Mouse (Mus musculus): ENCODE results near the gene Nudt5. TPM values are rescaled to one million over a fixed set of nuclear protein-coding genes. Genes with fewer than 3 reads are reported as not detected.
"Not testable (repeated sequence)": the region's sequence is repeated elsewhere in the genome, so short reads cannot be mapped to it uniquely, and the experiment has no call there.

Gene Nudt5
- polyA plus RNA-seq (2015; fragmentation: Nextera tagmentation; extraction: Ambion mirVana), result 56.3 and 58.4 TPM in 2 replicates

DNA sequence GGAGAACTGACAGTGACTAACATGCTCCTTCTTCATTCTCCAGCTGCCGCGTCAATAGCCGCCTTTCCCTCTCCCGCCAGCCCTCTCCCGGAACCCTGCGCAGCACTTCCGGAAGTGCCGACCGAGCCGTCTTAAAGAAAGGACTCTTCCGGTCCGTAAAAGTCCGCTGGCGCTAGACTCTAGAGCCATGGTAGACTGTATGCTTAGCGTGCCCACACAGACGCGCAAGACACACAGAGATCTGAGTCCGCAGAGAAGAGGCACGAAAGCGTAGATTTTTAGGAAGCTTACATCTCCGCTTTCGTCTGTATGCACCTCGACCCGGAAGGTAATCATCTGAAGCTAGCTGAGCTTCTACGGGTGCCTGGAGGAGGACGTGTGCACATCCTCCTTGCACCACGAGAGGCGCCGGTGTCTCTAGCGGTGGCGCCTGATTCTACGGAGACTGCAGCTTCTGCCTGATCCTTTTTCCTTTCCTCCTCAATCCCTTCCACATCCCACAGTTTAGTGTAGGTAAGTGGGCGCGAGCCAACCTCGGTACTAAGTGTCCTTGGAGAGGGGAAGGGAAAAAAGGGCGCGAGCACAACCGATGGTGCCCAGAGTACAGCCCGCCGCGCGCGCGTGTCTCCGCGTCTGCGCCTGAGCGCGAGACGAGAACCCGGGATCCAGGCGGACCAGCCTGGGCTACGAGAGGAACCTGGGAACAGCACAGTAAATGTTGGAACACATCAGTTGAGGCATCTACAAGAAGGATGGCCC is at the start of gene Nudt5, which contains the start of gene Cdc123:
Gene Nudt5, plus strand, starts transcription at position 147 of the 759 bp plus-strand sequence.
Gene Cdc123, minus strand, starts transcription at position 292 of the 759 bp plus-strand sequence.
- peak; percentile 98 for ATAC-seq
- peaks cover 29% of the 10 kb centered on the region for H3K36me3 ChIP-seq (ENCODE audit: poor library complexity, severe bottlenecking)
- peak within 1 kb of the TSS; percentile 80 for H3K4me3 ChIP-seq

DNA sequence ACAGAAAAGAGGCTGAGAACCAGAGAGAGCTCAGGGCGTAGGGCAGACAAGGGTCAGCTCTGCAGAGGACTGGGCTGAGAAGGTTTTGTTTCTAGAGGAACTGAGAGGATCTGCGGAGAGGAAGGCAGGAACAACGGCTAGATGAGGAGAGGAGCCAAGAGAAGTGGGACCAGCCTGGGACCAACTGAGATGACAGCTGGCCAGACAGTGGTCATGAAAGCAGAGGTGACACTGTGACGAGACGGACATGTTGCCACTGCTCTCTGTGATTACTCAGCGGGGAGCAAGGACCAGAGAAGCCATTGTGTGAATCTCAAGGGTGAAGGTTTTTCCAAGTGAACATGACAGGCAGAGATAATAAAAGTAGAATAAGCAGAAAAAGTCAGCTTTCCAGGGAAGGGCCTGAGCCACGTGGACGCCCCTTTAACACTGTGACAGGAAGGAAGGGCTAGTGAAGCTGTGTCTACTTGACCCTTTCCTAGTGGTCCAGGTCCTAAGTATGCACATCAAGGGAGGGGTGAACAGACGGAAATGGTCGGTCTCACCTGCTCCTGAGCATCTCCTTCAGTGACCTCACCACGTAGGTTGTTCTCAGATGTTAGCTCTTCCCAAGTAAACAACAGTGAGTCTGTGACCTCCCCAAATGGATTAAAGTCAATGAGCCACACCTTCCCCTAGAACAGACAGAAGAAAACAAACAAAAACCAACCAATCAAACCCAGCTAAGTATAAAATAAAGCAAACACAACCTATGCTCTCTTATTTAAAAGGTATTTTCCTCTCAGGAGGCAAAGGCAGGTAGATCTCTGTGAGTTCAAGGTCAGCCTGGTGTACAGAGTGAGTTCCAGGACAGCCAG is 46.8 kb upstream of the Nudt5 start:
- ATAC-seq, result no peak
- Histone ChIP-seq H3K4me1 (no peaks in the 10 kb centered on the region), H3K27ac (no peak overlapping the region), H3K9ac (no peak overlapping the region), H3K4me2 (no peak overlapping the region), H3K4me3 (no peak overlapping the region), H3K36me3 (ENCODE audit: poor library complexity, severe bottlenecking) (peaks cover 89% of the 10 kb centered on the region), H3K9me3 (replicated peaks) (no peaks in the 10 kb centered on the region; the same call in 1 of the 2 replicates), H3K27me3 (no peaks in the 10 kb centered on the region)
- 92% methylated on average over 11 of the region's 11 CpGs for WGBS

More for the DNA sequence above, at the start of gene Nudt5, which contains the start of gene Cdc123:
- peaks cover 23% of the 10 kb centered on the region for H3K4me1 ChIP-seq
- H3K9ac ChIP-seq, result peak within 1 kb of the TSS; percentile 74
- H3K27ac ChIP-seq, result peak within 1 kb of the TSS; percentile 90
- under 1% methylated on average over 53 of the region's 53 CpGs for WGBS
- H3K27me3 ChIP-seq, result no peaks in the 10 kb centered on the region
- peak within 1 kb of the TSS; percentile 64 for H3K4me2 ChIP-seq
- no peaks in the 10 kb centered on the region for H3K9me3 ChIP-seq (replicated peaks)

GRCm38 (mm10) chr2:5801182-5801640 is 43.6 kb upstream of the Nudt5 start:
- no peak overlapping the region for H3K27ac ChIP-seq
- no peak overlapping the region for H3K9ac ChIP-seq
- H3K27me3 ChIP-seq, result no peaks in the 10 kb centered on the region
- no peaks in the 10 kb centered on the region; the same call in 1 of the 2 replicates for H3K9me3 ChIP-seq (replicated peaks)
- WGBS, result 96% methylated on average over 9 of the region's 9 CpGs
- H3K4me3 ChIP-seq, result no peak overlapping the region
- no peaks in the 10 kb centered on the region for H3K4me1 ChIP-seq
- ATAC-seq, result no peak
- H3K36me3 ChIP-seq (ENCODE audit: poor library complexity, severe bottlenecking), result peaks cover 82% of the 10 kb centered on the region
- H3K4me2 ChIP-seq, result no peak overlapping the region

- 94% methylated on average over 10 of the region's 10 CpGs for WGBS
- Histone ChIP-seq H3K4me3 (no peak overlapping the region), H3K4me2 (no peak overlapping the region), H3K9ac (no peak overlapping the region), H3K4me1 (no peaks in the 10 kb centered on the region), H3K27me3 (no peaks in the 10 kb centered on the region), H3K27ac (no peak overlapping the region), H3K9me3 (replicated peaks) (no peaks in the 10 kb centered on the region; the same call in 1 of the 2 replicates), H3K36me3 (ENCODE audit: poor library complexity, severe bottlenecking) (peaks cover 75% of the 10 kb centered on the region)
- no peak for ATAC-seq
These were observed 42.8 kb upstream of the Nudt5 start for GRCm38 (mm10) chr2:5801927-5802590.

GRCm38 (mm10) chr2:5804440-5805045 is 40.3 kb upstream of the Nudt5 start:
- 93% methylated on average over 6 of the region's 6 CpGs for WGBS
- Histone ChIP-seq H3K4me2 (no peak overlapping the region), H3K27me3 (no peaks in the 10 kb centered on the region), H3K9ac (no peak overlapping the region), H3K27ac (no peak overlapping the region), H3K9me3 (replicated peaks) (no peaks in the 10 kb centered on the region; the same call in 1 of the 2 replicates), H3K4me3 (no peak overlapping the region), H3K36me3 (ENCODE audit: poor library complexity, severe bottlenecking) (peaks cover 71% of the 10 kb centered on the region), H3K4me1 (no peaks in the 10 kb centered on the region)
- no peak for ATAC-seq

- Histone ChIP-seq H3K27ac (no peak overlapping the region), H3K4me1 (no peaks in the 10 kb centered on the region), H3K36me3 (ENCODE audit: poor library complexity, severe bottlenecking) (peaks cover 73% of the 10 kb centered on the region), H3K9ac (no peak overlapping the region), H3K9me3 (replicated peaks) (no peaks in the 10 kb centered on the region), H3K27me3 (no peaks in the 10 kb centered on the region), H3K4me3 (no peak overlapping the region), H3K4me2 (no peak overlapping the region)
- ATAC-seq, result no peak
- WGBS, result 91% methylated on average over 7 of the region's 7 CpGs
These were observed 39.6 kb upstream of the Nudt5 start for GRCm38 (mm10) chr2:5805228-5805627.

DNA sequence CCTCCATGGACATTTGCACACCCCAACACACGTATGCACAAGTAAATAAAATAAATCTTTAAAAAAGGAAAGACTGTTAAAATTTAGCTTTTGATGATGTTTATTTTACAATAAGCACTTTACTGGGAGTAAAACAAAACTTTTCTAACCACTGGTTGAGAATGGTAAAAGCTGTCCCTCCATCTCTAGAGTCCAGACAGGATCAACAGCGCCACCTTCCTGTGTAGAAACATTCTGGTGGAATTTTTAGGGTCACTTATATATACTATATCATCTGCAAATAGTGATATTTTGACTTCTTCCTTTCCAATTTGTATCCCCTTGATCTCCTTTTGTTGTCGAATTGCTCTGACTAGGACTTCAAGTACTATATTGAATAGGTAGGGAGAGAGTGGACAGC is 38.6 kb upstream of the Nudt5 start:
- H3K9ac ChIP-seq; H3K4me2 ChIP-seq; H3K27ac ChIP-seq; H3K9me3 ChIP-seq (replicated peaks); H3K4me1 ChIP-seq; ATAC-seq; H3K4me3 ChIP-seq; H3K27me3 ChIP-seq: not testable (repeated sequence)
- WGBS, result 84% methylated on average over 3 of the region's 3 CpGs
- peaks cover 73% of the 10 kb centered on the region for H3K36me3 ChIP-seq (ENCODE audit: poor library complexity, severe bottlenecking)

GRCm38 (mm10) chr2:5810036-5810718 is 34.6 kb upstream of the Nudt5 start:
- no peaks in the 10 kb centered on the region for H3K9me3 ChIP-seq (replicated peaks)
- peaks cover 66% of the 10 kb centered on the region for H3K36me3 ChIP-seq (ENCODE audit: poor library complexity, severe bottlenecking)
- no peak overlapping the region for H3K9ac ChIP-seq
- no peak overlapping the region for H3K4me3 ChIP-seq
- 89% methylated on average over 5 of the region's 5 CpGs for WGBS
- ATAC-seq, result no peak
- no peak overlapping the region for H3K27ac ChIP-seq
- H3K4me2 ChIP-seq, result no peak overlapping the region
- no peaks in the 10 kb centered on the region for H3K4me1 ChIP-seq
- H3K27me3 ChIP-seq, result no peaks in the 10 kb centered on the region

DNA sequence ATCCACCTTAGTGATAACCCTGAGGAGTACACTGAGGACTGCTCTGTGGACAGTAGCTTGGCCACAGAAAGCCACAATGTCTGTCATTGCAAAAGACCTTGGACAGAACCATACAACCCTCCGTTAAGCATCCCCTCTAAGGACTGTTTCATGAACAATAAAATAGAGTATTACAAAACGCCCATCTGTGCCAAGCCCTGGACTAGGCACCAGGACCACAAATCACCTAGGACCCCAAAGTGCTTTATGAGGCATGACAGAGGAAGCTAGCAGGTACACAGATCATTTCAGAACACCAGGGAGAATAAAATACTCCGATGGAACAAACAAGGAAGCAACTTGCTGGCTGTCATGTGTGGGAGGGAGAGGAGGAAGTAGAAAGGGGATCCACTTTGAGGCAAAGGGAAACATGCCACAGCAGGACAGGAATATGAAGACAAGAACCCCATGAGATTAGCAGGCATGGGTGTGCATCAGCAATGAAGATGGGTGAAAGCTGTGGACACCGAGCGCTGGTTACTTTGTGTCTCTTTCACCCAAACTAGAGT is 33.5 kb upstream of the Nudt5 start:
- Histone ChIP-seq H3K4me1 (no peaks in the 10 kb centered on the region), H3K4me2 (no peak overlapping the region), H3K9ac (no peak overlapping the region), H3K36me3 (ENCODE audit: poor library complexity, severe bottlenecking) (peaks cover 68% of the 10 kb centered on the region), H3K27me3 (no peaks in the 10 kb centered on the region), H3K4me3 (no peak overlapping the region), H3K27ac (no peak overlapping the region), H3K9me3 (replicated peaks) (no peaks in the 10 kb centered on the region)
- no peak for ATAC-seq
- 93% methylated on average over 5 of the region's 5 CpGs for WGBS

DNA sequence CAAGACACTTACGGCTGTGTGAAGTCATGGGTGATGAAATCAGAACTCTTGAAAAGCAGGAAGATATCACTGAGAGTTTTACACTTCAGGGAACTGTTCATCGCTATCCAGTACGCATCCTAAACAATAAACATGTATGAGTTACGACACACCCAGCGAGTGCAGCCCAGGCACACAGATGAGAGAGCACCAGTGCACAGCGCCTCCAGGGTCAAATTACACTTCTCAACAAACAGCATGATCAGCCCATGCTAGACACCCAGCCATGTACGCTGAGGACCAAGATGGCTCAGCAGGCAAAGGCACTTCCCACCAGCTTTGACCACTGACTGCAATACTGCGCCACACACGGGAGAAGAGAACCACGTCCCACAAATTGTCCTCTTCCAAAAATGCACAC is 23.6 kb upstream of the Nudt5 start:
- Histone ChIP-seq H3K9me3 (replicated peaks) (no peaks in the 10 kb centered on the region), H3K4me3 (no peak overlapping the region), H3K36me3 (ENCODE audit: poor library complexity, severe bottlenecking) (peaks cover 78% of the 10 kb centered on the region), H3K9ac (no peak overlapping the region), H3K4me1 (no peaks in the 10 kb centered on the region), H3K4me2 (no peak overlapping the region), H3K27me3 (no peaks in the 10 kb centered on the region), H3K27ac (no peak overlapping the region)
- ATAC-seq, result no peak
- WGBS, result 96% methylated on average over 10 of the region's 10 CpGs

DNA sequence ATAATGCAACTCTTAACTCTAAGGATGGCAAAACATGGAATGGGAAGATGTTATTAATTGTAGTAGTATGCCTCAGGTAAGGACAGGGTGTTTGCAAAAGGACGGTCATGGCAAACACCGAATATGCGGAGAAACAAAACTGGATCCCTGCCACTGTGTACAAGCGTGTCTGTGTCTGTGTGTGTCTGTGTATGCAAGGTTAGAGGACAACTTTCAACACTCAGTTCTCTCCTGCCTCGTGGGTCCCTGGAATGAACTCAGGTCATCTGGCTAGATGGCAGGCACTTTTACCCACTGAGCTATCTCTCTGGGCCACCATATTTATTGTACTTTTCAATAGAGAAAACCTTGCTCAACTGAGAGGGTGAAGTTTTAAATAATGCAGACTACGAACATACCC is 22.4 kb upstream of the Nudt5 start:
- Histone ChIP-seq H3K36me3 (ENCODE audit: poor library complexity, severe bottlenecking) (peaks cover 78% of the 10 kb centered on the region), H3K4me1 (no peaks in the 10 kb centered on the region), H3K4me2 (no peak overlapping the region), H3K27ac (no peak overlapping the region), H3K27me3 (no peaks in the 10 kb centered on the region), H3K9ac (no peak overlapping the region), H3K4me3 (no peak overlapping the region), H3K9me3 (replicated peaks) (no peaks in the 10 kb centered on the region)
- WGBS, result 92% methylated on average over 6 of the region's 6 CpGs
- no peak for ATAC-seq
